Mouse (Mus musculus): ENCODE results near the gene E2f8. TPM values are rescaled to one million over a fixed set of nuclear protein-coding genes. Genes with fewer than 3 reads are reported as not detected.
A peak's percentile ranks its signal among the peaks of the same experiment; 100 is the strongest.

E2f8 gene
- polyA plus RNA-seq, 1 experiment from 2014 or later: 20.5 TPM

- no peak for ATAC-seq (ENCODE audit: insufficient number of reproducible peaks, low FRiP score, low TSS enrichment, low read depth)
- WGBS: 94% methylated on average over 3 of the region's 3 CpGs
Measured at GRCm38 (mm10) chr7:48855461-48855860, 25.9 kb downstream of the E2f8 start.

DNA sequence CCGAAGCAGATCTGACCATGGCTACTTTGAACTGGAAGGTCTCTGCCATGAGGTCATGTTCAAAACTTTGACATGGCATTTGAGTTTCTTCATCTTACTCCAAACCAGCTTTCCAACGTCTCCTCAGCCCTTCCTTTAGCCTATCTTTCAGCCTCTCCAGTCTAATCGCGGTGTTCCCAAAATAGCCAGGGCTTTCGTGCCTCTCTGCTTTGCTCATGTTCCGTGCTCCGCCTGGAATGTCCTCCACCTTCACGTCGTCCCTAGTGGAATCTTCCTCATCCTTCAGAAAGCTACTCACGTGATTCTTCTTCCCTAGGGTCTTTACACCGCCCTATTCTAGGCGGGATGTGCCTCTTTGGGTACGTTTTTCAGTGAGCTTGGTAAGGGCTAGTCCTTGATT is 27.9 kb downstream of the E2f8 start:
- Histone ChIP-seq H3K4me3 (replicated peaks) (no peak overlapping the region), H3K4me1 (no peaks in the 10 kb centered on the region), H3K9me3 (replicated peaks) (no peaks in the 10 kb centered on the region), H3K4me2 (replicated peaks) (no peak overlapping the region), H3K27ac (replicated peaks) (no peak overlapping the region), H3K27me3 (no peaks in the 10 kb centered on the region), H3K36me3 (no peaks in the 10 kb centered on the region), H3K9ac (no peak overlapping the region)
- no peak for ATAC-seq (ENCODE audit: insufficient number of reproducible peaks, low FRiP score, low TSS enrichment, low read depth)
- WGBS: 83% methylated on average over 13 of the region's 13 CpGs

More at GRCm38 (mm10) chr7:48855461-48855860, 25.9 kb downstream of the E2f8 start:
- H3K27ac ChIP-seq (replicated peaks): no peak overlapping the region
- no peaks in the 10 kb centered on the region for H3K9me3 ChIP-seq (replicated peaks)
- H3K4me3 ChIP-seq (replicated peaks): no peak overlapping the region
- H3K4me2 ChIP-seq (replicated peaks): no peak overlapping the region
- H3K36me3 ChIP-seq: no peaks in the 10 kb centered on the region
- no peaks in the 10 kb centered on the region for H3K4me1 ChIP-seq
- H3K27me3 ChIP-seq: no peaks in the 10 kb centered on the region
- no peak overlapping the region for H3K9ac ChIP-seq

GRCm38 (mm10) chr7:48851529-48852104 is 29.8 kb downstream of the E2f8 start:
- no peak overlapping the region for H3K9ac ChIP-seq
- no peaks in the 10 kb centered on the region for H3K27me3 ChIP-seq
- H3K4me1 ChIP-seq: no peaks in the 10 kb centered on the region
- no peak overlapping the region for H3K4me3 ChIP-seq (replicated peaks)
- no peaks in the 10 kb centered on the region for H3K36me3 ChIP-seq
- H3K9me3 ChIP-seq (replicated peaks): no peaks in the 10 kb centered on the region
- no peak overlapping the region for H3K4me2 ChIP-seq (replicated peaks)
- H3K27ac ChIP-seq (replicated peaks): no peak overlapping the region
- 83% methylated on average over 6 of the region's 6 CpGs for WGBS
- no peak for ATAC-seq (ENCODE audit: insufficient number of reproducible peaks, low FRiP score, low TSS enrichment, low read depth)

DNA sequence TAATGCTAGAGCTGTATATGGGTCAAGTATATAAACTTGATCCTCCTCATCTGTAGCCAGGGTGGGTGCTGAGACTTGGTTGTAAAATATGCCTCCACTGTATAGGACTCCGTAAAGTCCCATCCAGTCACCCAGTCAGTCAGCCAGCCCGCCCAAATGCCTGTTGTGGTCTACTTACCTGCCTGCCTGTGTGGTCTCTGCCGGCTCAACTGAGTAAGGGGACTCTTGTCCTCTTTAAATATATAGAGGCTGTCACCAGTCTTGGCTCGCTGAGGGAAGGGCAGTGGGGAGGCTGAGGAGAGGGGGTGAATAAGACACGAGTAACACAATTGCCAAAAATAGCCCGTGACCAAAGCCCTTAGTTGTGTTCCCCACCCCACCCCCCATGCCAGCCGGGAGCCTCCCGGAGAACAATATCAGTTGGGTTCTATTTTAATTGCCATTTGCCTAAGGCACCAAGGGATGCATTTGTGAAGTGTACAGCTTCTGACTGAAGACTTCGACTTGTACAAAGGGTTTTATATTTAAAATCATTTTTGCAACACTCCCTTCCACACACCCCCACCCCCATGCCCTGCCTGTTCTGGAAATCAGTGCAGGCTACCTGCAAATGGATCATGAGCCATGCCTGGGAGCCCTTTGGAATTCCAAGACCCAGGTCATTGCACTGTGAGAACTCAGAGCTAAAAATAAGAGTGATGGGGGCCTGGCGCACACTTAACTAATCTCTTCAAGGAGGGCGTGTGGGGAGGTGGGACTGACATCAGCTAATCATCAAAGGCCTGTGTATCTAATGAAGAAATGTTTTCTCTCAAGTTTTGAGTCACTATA is 33.4 kb downstream of the E2f8 start, which contains the start of gene Csrp3:
Gene Csrp3, minus strand, starts transcription at position 214 of the 831 bp plus-strand sequence.
- no peaks in the 10 kb centered on the region for H3K4me1 ChIP-seq
- H3K27ac ChIP-seq (replicated peaks): no peak within 1 kb of the TSS
- H3K36me3 ChIP-seq: no peaks in the 10 kb centered on the region
- no peak within 1 kb of the TSS for H3K4me2 ChIP-seq (replicated peaks)
- no peak within 1 kb of the TSS for H3K9ac ChIP-seq
- ATAC-seq (ENCODE audit: insufficient number of reproducible peaks, low FRiP score, low TSS enrichment, low read depth): 0 out of 2 replicates have a peak, but pooled peaks have one; percentile 51
- WGBS: 33% methylated on average over 11 of the region's 11 CpGs
- H3K27me3 ChIP-seq: no peaks in the 10 kb centered on the region
- no peaks in the 10 kb centered on the region for H3K9me3 ChIP-seq (replicated peaks)
- H3K4me3 ChIP-seq (replicated peaks): no peak within 1 kb of the TSS

GRCm38 (mm10) chr7:48846755-48847154 is 34.6 kb downstream of the E2f8 start:
- H3K4me1 ChIP-seq: no peaks in the 10 kb centered on the region
- H3K36me3 ChIP-seq: no peaks in the 10 kb centered on the region
- 65% methylated on average over 6 of the region's 6 CpGs for WGBS
- no peak overlapping the region for H3K27ac ChIP-seq (replicated peaks)
- no peak overlapping the region for H3K9ac ChIP-seq
- H3K4me2 ChIP-seq (replicated peaks): no peak overlapping the region
- no peaks in the 10 kb centered on the region for H3K27me3 ChIP-seq
- ATAC-seq (ENCODE audit: insufficient number of reproducible peaks, low FRiP score, low TSS enrichment, low read depth): no peak
- no peaks in the 10 kb centered on the region for H3K9me3 ChIP-seq (replicated peaks)
- H3K4me3 ChIP-seq (replicated peaks): no peak overlapping the region

GRCm38 (mm10) chr7:48845213-48845973 is 36.0 kb downstream of the E2f8 start:
- no peaks in the 10 kb centered on the region for H3K4me1 ChIP-seq
- H3K27ac ChIP-seq (replicated peaks): no peak overlapping the region; the same call in 1 of the 2 replicates
- no peaks in the 10 kb centered on the region for H3K9me3 ChIP-seq (replicated peaks)
- no peak overlapping the region for H3K4me2 ChIP-seq (replicated peaks)
- no peaks in the 10 kb centered on the region for H3K27me3 ChIP-seq
- H3K36me3 ChIP-seq: no peaks in the 10 kb centered on the region
- H3K9ac ChIP-seq: no peak overlapping the region
- WGBS: 62% methylated on average over 12 of the region's 12 CpGs
- ATAC-seq (ENCODE audit: insufficient number of reproducible peaks, low FRiP score, low TSS enrichment, low read depth): peak; percentile 63; the same call in 1 of the 2 replicates
- H3K4me3 ChIP-seq (replicated peaks): no peak overlapping the region

GRCm38 (mm10) chr7:48843541-48843940 is 37.9 kb downstream of the E2f8 start:
- WGBS: 91% methylated on average over 5 of the region's 5 CpGs

DNA sequence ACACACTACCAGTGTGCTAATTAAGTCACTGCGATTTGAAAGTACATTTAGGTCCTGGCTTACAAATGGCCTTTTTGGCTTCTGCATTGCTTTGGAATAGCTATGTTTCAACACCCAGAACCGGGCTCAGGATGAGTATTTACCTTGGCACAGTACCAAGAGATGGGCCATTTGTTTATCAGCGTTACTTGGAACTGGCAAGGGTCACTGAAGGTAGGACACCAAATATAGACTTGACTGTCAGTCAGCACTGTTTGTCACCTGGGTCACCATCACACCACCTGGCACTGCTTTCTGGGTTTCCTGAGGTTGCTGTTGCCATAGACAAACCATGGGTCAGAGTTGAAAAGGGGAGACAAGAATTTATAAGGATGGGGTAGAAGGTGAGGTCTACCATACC is 39.0 kb downstream of the E2f8 start:
- no peak overlapping the region for H3K9ac ChIP-seq
- no peaks in the 10 kb centered on the region for H3K9me3 ChIP-seq (replicated peaks)
- no peak overlapping the region for H3K4me3 ChIP-seq (replicated peaks)
- no peak overlapping the region for H3K4me2 ChIP-seq (replicated peaks)
- 71% methylated on average over 3 of the region's 3 CpGs for WGBS
- no peaks in the 10 kb centered on the region for H3K27me3 ChIP-seq
- no peaks in the 10 kb centered on the region for H3K4me1 ChIP-seq
- H3K36me3 ChIP-seq: no peaks in the 10 kb centered on the region
- ATAC-seq (ENCODE audit: insufficient number of reproducible peaks, low FRiP score, low TSS enrichment, low read depth): no peak
- no peak overlapping the region for H3K27ac ChIP-seq (replicated peaks)

More at GRCm38 (mm10) chr7:48843541-48843940, 37.9 kb downstream of the E2f8 start:
- no peaks in the 10 kb centered on the region for H3K4me1 ChIP-seq
- no peak overlapping the region for H3K9ac ChIP-seq
- H3K27me3 ChIP-seq: no peaks in the 10 kb centered on the region
- no peak overlapping the region for H3K4me2 ChIP-seq (replicated peaks)
- no peak for ATAC-seq (ENCODE audit: insufficient number of reproducible peaks, low FRiP score, low TSS enrichment, low read depth)
- H3K9me3 ChIP-seq (replicated peaks): no peaks in the 10 kb centered on the region
- no peaks in the 10 kb centered on the region for H3K36me3 ChIP-seq
- H3K4me3 ChIP-seq (replicated peaks): no peak overlapping the region
- no peak overlapping the region for H3K27ac ChIP-seq (replicated peaks)

GRCm38 (mm10) chr7:48841538-48841937 is 39.9 kb downstream of the E2f8 start:
- Histone ChIP-seq H3K4me2 (replicated peaks) (no peak overlapping the region), H3K9ac (no peak overlapping the region), H3K27me3 (no peaks in the 10 kb centered on the region), H3K9me3 (replicated peaks) (no peaks in the 10 kb centered on the region), H3K4me1 (no peaks in the 10 kb centered on the region), H3K27ac (replicated peaks) (no peak overlapping the region), H3K4me3 (replicated peaks) (no peak overlapping the region), H3K36me3 (no peaks in the 10 kb centered on the region)
- 67% methylated on average over 4 of the region's 4 CpGs for WGBS
- ATAC-seq (ENCODE audit: insufficient number of reproducible peaks, low FRiP score, low TSS enrichment, low read depth): no peak

DNA sequence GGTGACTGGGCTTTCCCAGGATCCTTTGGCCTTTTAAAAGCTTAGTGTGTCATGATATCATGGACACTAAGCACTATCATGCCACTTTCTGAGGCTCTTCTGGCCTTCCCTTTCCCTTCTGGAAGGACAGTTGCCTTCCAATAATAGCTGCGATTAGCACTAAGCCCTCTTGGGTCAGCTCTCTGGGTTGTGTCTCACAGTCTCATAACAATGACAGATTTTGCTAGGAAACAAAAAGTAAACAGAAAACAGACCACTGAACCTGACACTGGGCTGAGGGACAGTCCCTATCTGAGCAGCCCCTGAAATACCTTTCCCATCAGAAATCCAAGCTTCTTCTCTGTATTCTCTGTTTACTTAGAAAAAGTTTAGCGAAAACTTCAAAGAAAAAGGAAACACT is 40.9 kb downstream of the E2f8 start:
- no peaks in the 10 kb centered on the region for H3K9me3 ChIP-seq (replicated peaks)

DNA sequence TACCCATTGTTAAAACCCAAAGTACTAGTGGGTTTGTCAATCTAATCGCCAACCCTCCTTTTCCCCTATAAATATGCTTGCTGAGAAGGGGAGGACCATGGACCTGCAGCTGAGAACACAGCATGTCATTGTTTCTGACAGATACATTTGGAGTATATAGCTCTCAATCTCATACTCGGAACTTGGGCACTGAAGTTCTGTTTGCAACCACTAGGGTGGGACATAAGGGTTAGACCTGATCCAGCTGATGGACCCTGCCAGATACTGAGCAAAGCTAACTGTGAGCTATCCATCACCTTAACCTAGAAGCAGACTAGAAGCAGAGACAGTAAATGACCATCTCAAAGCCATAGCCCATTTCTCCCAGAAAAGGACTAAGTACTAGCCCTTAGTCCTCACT is 43.0 kb downstream of the E2f8 start:
- H3K36me3 ChIP-seq: no peaks in the 10 kb centered on the region
- H3K4me2 ChIP-seq (replicated peaks): no peak overlapping the region
- no peaks in the 10 kb centered on the region for H3K9me3 ChIP-seq (replicated peaks)
- no peak overlapping the region for H3K27ac ChIP-seq (replicated peaks)
- no peak overlapping the region for H3K4me3 ChIP-seq (replicated peaks)
- WGBS: 60% methylated on average over 2 of the region's 2 CpGs
- no peak overlapping the region for H3K9ac ChIP-seq
- H3K27me3 ChIP-seq: no peaks in the 10 kb centered on the region
- H3K4me1 ChIP-seq: no peaks in the 10 kb centered on the region
- ATAC-seq (ENCODE audit: insufficient number of reproducible peaks, low FRiP score, low TSS enrichment, low read depth): no peak

More for the DNA sequence above, 40.9 kb downstream of the E2f8 start:
- WGBS: 69% methylated on average over 2 of the region's 2 CpGs
- Histone ChIP-seq H3K4me3 (replicated peaks) (no peak overlapping the region), H3K4me2 (replicated peaks) (no peak overlapping the region), H3K9ac (no peak overlapping the region), H3K36me3 (no peaks in the 10 kb centered on the region), H3K27ac (replicated peaks) (no peak overlapping the region), H3K4me1 (no peaks in the 10 kb centered on the region), H3K27me3 (no peaks in the 10 kb centered on the region)
- ATAC-seq (ENCODE audit: insufficient number of reproducible peaks, low FRiP score, low TSS enrichment, low read depth): no peak
